Mouse (Mus musculus): Measurements from ENCODE around the gene Map1lc3a. TPM values are rescaled to one million over a fixed set of nuclear protein-coding genes. Genes with fewer than 3 reads are reported as not detected.

Map1lc3a gene
- 536 and 680 TPM in 2 replicates for polyA plus RNA-seq (2014; fragmentation: Nextera tagmentation; extraction: Ambion mirVana)

GRCm38 (mm10) chr2:155276195-155276594, at the start of gene Map1lc3a:
Map1lc3a (plus strand) TSS chr2:155276297.
- peak within 1 kb of the TSS; percentile 97 for H3K4me3 ChIP-seq (ENCODE audit: low read depth, low read length)
- no peaks in the 10 kb centered on the region for H3K9me3 ChIP-seq (ENCODE audit: control insufficient read depth, low read length)
- H3K9ac ChIP-seq (replicated peaks; ENCODE audit: low read depth, low read length), result peak within 1 kb of the TSS; percentile 90
- H3K4me2 ChIP-seq (ENCODE audit: low read depth, low read length), result peak within 1 kb of the TSS; percentile 85
- H3K27me3 ChIP-seq (ENCODE audit: control insufficient read depth, insufficient read depth, low read length), result no peaks in the 10 kb centered on the region
- H3K27ac ChIP-seq (ENCODE audit: low read depth, low read length), result peak within 1 kb of the TSS; percentile 93
- 0 out of 2 replicates have a peak, but pooled peaks cover 3% of the 10 kb centered on the region for H3K36me3 ChIP-seq (ENCODE audit: control insufficient read depth, insufficient read depth, low read length)
- ATAC-seq (ENCODE audit: low read depth), result peak; percentile 94
- under 1% methylated on average over 47 of the region's 47 CpGs for WGBS
- peaks cover 7% of the 10 kb centered on the region; the same call in 1 of the 2 replicates for H3K4me1 ChIP-seq (ENCODE audit: control insufficient read depth, insufficient read depth, low read length)

DNA sequence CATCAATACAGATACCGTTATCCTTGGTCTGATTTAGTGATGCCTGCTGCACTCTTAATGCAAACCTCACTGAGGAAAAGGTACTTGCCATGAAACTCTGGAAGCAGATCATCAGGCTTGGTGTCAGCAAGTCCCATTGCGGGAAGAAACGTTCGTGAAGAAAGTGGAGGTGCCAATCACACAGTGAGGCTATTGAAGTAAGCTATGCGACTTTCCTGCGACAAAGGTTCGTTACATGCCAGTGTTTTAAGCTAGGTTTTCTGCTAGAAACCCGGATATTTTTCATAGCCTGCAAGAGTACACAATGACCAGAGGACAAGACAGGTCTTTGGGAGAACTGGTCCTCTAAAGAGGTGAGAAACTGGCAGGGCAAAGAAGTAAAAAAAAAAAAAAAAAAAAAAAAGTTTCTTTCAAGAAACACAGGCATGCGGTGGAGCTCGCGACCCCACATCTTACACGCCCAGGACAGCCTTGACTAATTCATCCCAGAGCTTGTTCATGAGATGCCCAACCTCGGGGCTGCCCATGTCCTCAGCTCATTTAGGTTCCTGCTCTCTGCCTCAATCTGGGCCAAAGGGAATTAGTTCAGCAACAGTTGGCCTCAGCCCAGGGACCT, 40.2 kb upstream of the Map1lc3a start:
- Histone ChIP-seq H3K27ac (ENCODE audit: low read depth, low read length) (peak overlapping the region; percentile 79), H3K27me3 (ENCODE audit: control insufficient read depth, insufficient read depth, low read length) (no peaks in the 10 kb centered on the region), H3K4me1 (ENCODE audit: control insufficient read depth, insufficient read depth, low read length) (peaks cover 22% of the 10 kb centered on the region), H3K4me2 (ENCODE audit: low read depth, low read length) (peak overlapping the region; percentile 59), H3K9me3 (ENCODE audit: control insufficient read depth, low read length) (no peaks in the 10 kb centered on the region), H3K36me3 (ENCODE audit: control insufficient read depth, insufficient read depth, low read length) (no peaks in the 10 kb centered on the region), H3K9ac (replicated peaks; ENCODE audit: low read depth, low read length) (peak overlapping the region; percentile 92), H3K4me3 (ENCODE audit: low read depth, low read length) (peak overlapping the region; percentile 89)
- WGBS, result 5% methylated on average over 13 of the region's 13 CpGs
- peak; percentile 86 for ATAC-seq (ENCODE audit: low read depth)

DNA sequence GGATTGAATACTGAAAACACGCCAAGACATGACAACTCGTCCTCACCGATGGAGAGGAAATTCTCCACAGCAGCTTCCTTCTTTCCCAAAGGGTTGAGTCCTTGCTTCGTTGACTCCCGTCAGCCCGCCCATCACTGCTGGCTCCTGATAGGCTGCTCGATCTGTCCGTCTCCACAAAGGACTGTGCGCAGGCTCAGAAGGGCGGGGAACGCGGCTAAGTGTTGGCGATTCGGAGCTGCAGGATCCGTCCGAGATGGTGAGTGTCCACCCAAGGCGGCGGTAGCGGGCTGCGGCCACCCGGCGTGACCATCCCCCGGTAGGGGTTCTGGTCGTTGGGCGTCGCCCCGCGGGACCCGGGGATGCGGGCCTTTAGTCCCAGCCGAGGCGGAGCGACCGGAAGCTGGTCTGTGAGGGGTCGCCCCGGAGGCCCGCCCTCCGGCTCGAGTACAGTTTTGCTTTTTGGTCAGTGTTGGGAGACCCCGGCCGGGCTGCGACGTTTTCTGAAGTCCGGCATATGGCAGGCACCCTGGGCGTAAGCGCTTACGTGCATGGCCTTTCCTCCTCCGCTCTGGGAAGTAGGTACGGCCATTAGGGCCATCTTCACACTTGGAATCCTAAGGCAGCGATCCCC, 39.6 kb upstream of the Map1lc3a start, which contains the start of gene Dynlrb1:
TSS of gene Dynlrb1 (plus strand) at position 172 of the 631 bp plus-strand sequence.
- under 1% methylated on average over 50 of the region's 50 CpGs for WGBS
- no peaks in the 10 kb centered on the region for H3K9me3 ChIP-seq (ENCODE audit: control insufficient read depth, low read length)
- H3K27ac ChIP-seq (ENCODE audit: low read depth, low read length), result peak within 1 kb of the TSS; percentile 79
- peaks cover 22% of the 10 kb centered on the region for H3K4me1 ChIP-seq (ENCODE audit: control insufficient read depth, insufficient read depth, low read length)
- H3K9ac ChIP-seq (replicated peaks; ENCODE audit: low read depth, low read length), result peak within 1 kb of the TSS; percentile 92
- H3K4me2 ChIP-seq (ENCODE audit: low read depth, low read length), result peak within 1 kb of the TSS; percentile 78
- no peaks in the 10 kb centered on the region for H3K27me3 ChIP-seq (ENCODE audit: control insufficient read depth, insufficient read depth, low read length)
- H3K4me3 ChIP-seq (ENCODE audit: low read depth, low read length), result peak within 1 kb of the TSS; percentile 89
- ATAC-seq (ENCODE audit: low read depth), result peak; percentile 100
- no peaks in the 10 kb centered on the region for H3K36me3 ChIP-seq (ENCODE audit: control insufficient read depth, insufficient read depth, low read length)

DNA sequence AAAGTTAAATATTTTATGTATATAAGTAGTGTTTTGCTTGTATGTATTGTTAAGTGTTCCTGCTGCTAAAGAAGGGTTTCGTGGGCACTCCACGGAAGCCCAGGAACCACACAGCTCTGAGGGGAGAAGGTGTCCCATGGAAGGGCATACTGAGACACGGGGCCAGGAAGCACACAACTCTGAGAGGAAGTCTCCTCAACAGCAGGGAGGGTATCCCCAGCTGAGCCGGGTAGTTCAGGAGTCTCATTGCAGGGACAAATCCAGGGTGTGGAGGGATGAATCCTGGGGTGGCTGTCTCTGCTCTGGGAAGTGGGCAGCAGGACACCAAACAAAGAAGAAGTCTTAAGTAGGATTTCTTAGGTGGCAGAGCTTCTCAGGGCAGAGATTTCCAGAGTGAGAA, 38.8 kb upstream of the Map1lc3a start:
- ATAC-seq (ENCODE audit: low read depth), result no peak
- peaks cover 22% of the 10 kb centered on the region for H3K4me1 ChIP-seq (ENCODE audit: control insufficient read depth, insufficient read depth, low read length)
- peak overlapping the region; percentile 92 for H3K9ac ChIP-seq (replicated peaks; ENCODE audit: low read depth, low read length)
- 22% methylated on average over 4 of the region's 4 CpGs for WGBS
- H3K9me3 ChIP-seq (ENCODE audit: control insufficient read depth, low read length), result no peaks in the 10 kb centered on the region
- peak overlapping the region; percentile 78 for H3K4me2 ChIP-seq (ENCODE audit: low read depth, low read length)
- H3K27me3 ChIP-seq (ENCODE audit: control insufficient read depth, insufficient read depth, low read length), result no peaks in the 10 kb centered on the region
- no peaks in the 10 kb centered on the region for H3K36me3 ChIP-seq (ENCODE audit: control insufficient read depth, insufficient read depth, low read length)
- no peak overlapping the region for H3K27ac ChIP-seq (ENCODE audit: low read depth, low read length)
- H3K4me3 ChIP-seq (ENCODE audit: low read depth, low read length), result peak overlapping the region; percentile 89

DNA sequence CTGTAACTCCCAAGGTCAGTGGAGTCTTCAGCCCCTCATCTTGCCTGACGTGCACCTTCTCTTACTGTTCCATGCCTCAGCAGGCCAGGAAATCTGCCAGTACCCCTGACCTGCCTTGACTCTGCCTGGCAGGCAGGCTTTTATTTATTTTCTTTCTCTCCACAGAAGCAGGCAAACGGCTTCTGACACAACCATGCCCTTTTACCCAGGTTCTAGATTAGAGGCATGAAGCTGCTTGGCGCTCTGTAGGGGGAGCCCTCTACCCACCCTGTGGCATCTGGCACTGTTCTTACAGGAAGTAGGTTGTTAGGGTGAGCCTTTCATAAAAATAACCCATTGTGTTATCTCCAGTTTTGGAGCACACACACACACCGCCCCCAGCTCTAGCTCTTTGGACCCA, 35.2 kb upstream of the Map1lc3a start:
- Histone ChIP-seq H3K9ac (replicated peaks; ENCODE audit: low read depth, low read length) (no peak overlapping the region), H3K36me3 (ENCODE audit: control insufficient read depth, insufficient read depth, low read length) (peaks cover 26% of the 10 kb centered on the region), H3K27me3 (ENCODE audit: control insufficient read depth, insufficient read depth, low read length) (no peaks in the 10 kb centered on the region), H3K4me3 (ENCODE audit: low read depth, low read length) (no peak overlapping the region), H3K4me1 (ENCODE audit: control insufficient read depth, insufficient read depth, low read length) (peaks cover 18% of the 10 kb centered on the region), H3K4me2 (ENCODE audit: low read depth, low read length) (no peak overlapping the region), H3K27ac (ENCODE audit: low read depth, low read length) (no peak overlapping the region), H3K9me3 (ENCODE audit: control insufficient read depth, low read length) (no peaks in the 10 kb centered on the region)
- 88% methylated on average over 4 of the region's 4 CpGs for WGBS
- ATAC-seq (ENCODE audit: low read depth), result no peak

- H3K4me2 ChIP-seq (ENCODE audit: low read depth, low read length), result no peak overlapping the region
- H3K36me3 ChIP-seq (ENCODE audit: control insufficient read depth, insufficient read depth, low read length), result peaks cover 37% of the 10 kb centered on the region
- WGBS, result 92% methylated on average over 7 of the region's 7 CpGs
These were observed 33.7 kb upstream of the Map1lc3a start for GRCm38 (mm10) chr2:155242296-155242855.

GRCm38 (mm10) chr2:155246231-155246630, 29.9 kb upstream of the Map1lc3a start:
- Histone ChIP-seq H3K27ac (ENCODE audit: low read depth, low read length) (no peak overlapping the region), H3K9ac (replicated peaks; ENCODE audit: low read depth, low read length) (no peak overlapping the region), H3K4me3 (ENCODE audit: low read depth, low read length) (no peak overlapping the region), H3K9me3 (ENCODE audit: control insufficient read depth, low read length) (no peaks in the 10 kb centered on the region), H3K27me3 (ENCODE audit: control insufficient read depth, insufficient read depth, low read length) (no peaks in the 10 kb centered on the region), H3K4me2 (ENCODE audit: low read depth, low read length) (no peak overlapping the region), H3K4me1 (ENCODE audit: control insufficient read depth, insufficient read depth, low read length) (no peaks in the 10 kb centered on the region), H3K36me3 (ENCODE audit: control insufficient read depth, insufficient read depth, low read length) (peaks cover 73% of the 10 kb centered on the region)
- WGBS, result 97% methylated on average over 4 of the region's 4 CpGs
- ATAC-seq (ENCODE audit: low read depth), result no peak

More at GRCm38 (mm10) chr2:155242296-155242855, 33.7 kb upstream of the Map1lc3a start:
- no peak for ATAC-seq (ENCODE audit: low read depth)
- Histone ChIP-seq H3K9ac (replicated peaks; ENCODE audit: low read depth, low read length) (no peak overlapping the region), H3K9me3 (ENCODE audit: control insufficient read depth, low read length) (no peaks in the 10 kb centered on the region), H3K27ac (ENCODE audit: low read depth, low read length) (no peak overlapping the region), H3K27me3 (ENCODE audit: control insufficient read depth, insufficient read depth, low read length) (no peaks in the 10 kb centered on the region), H3K4me1 (ENCODE audit: control insufficient read depth, insufficient read depth, low read length) (peaks cover 16% of the 10 kb centered on the region), H3K4me3 (ENCODE audit: low read depth, low read length) (no peak overlapping the region)

DNA sequence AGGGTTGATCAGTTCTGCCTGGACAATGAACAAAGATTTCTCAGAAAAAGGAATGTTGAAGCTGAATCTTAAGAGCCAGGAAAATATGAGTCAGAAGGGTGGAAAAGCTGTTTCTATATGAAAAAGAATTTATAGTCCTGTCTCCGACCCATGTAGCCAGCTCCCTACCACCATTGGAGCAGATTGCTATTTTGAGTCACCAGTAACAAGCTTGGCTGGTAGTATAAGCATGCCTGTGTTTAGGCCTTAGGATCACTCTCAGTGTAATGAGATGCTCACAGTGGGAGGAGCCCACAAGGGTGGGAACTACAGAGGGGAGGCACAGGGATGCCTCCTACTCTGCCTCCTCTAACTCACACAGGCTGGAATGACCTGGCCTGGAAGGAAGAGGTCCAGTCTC, 27.9 kb upstream of the Map1lc3a start:
- no peak for ATAC-seq (ENCODE audit: low read depth)
- Histone ChIP-seq H3K4me1 (ENCODE audit: control insufficient read depth, insufficient read depth, low read length) (no peaks in the 10 kb centered on the region), H3K9ac (replicated peaks; ENCODE audit: low read depth, low read length) (no peak overlapping the region), H3K9me3 (ENCODE audit: control insufficient read depth, low read length) (no peaks in the 10 kb centered on the region), H3K4me3 (ENCODE audit: low read depth, low read length) (no peak overlapping the region), H3K36me3 (ENCODE audit: control insufficient read depth, insufficient read depth, low read length) (peaks cover 65% of the 10 kb centered on the region), H3K27ac (ENCODE audit: low read depth, low read length) (no peak overlapping the region), H3K4me2 (ENCODE audit: low read depth, low read length) (no peak overlapping the region), H3K27me3 (ENCODE audit: control insufficient read depth, insufficient read depth, low read length) (no peaks in the 10 kb centered on the region)
- 97% methylated on average over 1 of the region's 1 CpGs for WGBS

- H3K27me3 ChIP-seq (ENCODE audit: control insufficient read depth, insufficient read depth, low read length), result no peaks in the 10 kb centered on the region
- no peaks in the 10 kb centered on the region for H3K4me1 ChIP-seq (ENCODE audit: control insufficient read depth, insufficient read depth, low read length)
- H3K9me3 ChIP-seq (ENCODE audit: control insufficient read depth, low read length), result no peaks in the 10 kb centered on the region
- no peak overlapping the region for H3K4me2 ChIP-seq (ENCODE audit: low read depth, low read length)
- H3K9ac ChIP-seq (replicated peaks; ENCODE audit: low read depth, low read length), result no peak overlapping the region
- peaks cover 61% of the 10 kb centered on the region for H3K36me3 ChIP-seq (ENCODE audit: control insufficient read depth, insufficient read depth, low read length)
- no peak for ATAC-seq (ENCODE audit: low read depth)
- no peak overlapping the region for H3K4me3 ChIP-seq (ENCODE audit: low read depth, low read length)
- no peak overlapping the region for H3K27ac ChIP-seq (ENCODE audit: low read depth, low read length)
- 84% methylated on average over 2 of the region's 2 CpGs for WGBS
These were observed 27.4 kb upstream of the Map1lc3a start for GRCm38 (mm10) chr2:155248718-155249117.

All from neural tube, embryonic 14.5 days (tissue).